Mouse (Mus musculus) ES-E14 (cell line): ENCODE measurements around the gene Sema5a.

Experiments used
- CHD2 ChIP-seq: IDR thresholded peaks from 2 replicates; pipeline ENCODE4 v1.6.1; 2014; ENCODE audit warnings: mild to moderate bottlenecking, low read depth, low read length, inconsistent platforms
- MAFK ChIP-seq: IDR thresholded peaks from 2 replicates; pipeline ENCODE4 v1.6.1; 2014; ENCODE audit warnings: mild to moderate bottlenecking, low read depth, low read length, inconsistent platforms; ENCODE audit not compliant: insufficient read depth
- ZC3H11A ChIP-seq: IDR thresholded peaks from 2 replicates; pipeline ENCODE4 v1.6.1; 2012; ENCODE audit warnings: low read depth, mild to moderate bottlenecking, inconsistent platforms, low read length, borderline replicate concordance
- ZNF384 ChIP-seq: IDR thresholded peaks from 2 replicates; pipeline ENCODE4 v1.6.1; 2012; ENCODE audit warnings: low read depth, low read length, inconsistent platforms

GRCm38 (mm10) chr15:32310834-32311233 lies 66.2 kb downstream of the Sema5a start:
- TF ChIP-seq MAFK (no peak), ZNF384 (no peak), CHD2 (no peak), ZC3H11A (no peak)
